Mouse (Mus musculus) embryonic facial prominence, embryonic 11.5 days (tissue): ENCODE results near the gene Sell. TPM values are rescaled to one million over a fixed set of nuclear protein-coding genes. Genes with fewer than 3 reads are reported as not detected.
A peak's percentile ranks its signal among the peaks of the same experiment; 100 is the strongest.

Source experiments
- ATAC-seq: fragments of 200-750 bp; cut with Nextera tagmentation; replicated peaks from 2 replicates; pipeline ENCODE4 v1.8.0; 2017; ENCODE audit warnings: low read depth; ENCODE audit not compliant: insufficient number of reproducible peaks, low FRiP score, low TSS enrichment
- DNase-seq: peaks from one replicate; pipeline ENCODE4 v3.0.0-alpha.2; 2015; ENCODE audit warnings: low spot score
- H3K27ac ChIP-seq: fragments of 300-500 bp; sonication (generic); replicated peaks from 2 replicates; pipeline ENCODE4 v1.5.1; 2014; ENCODE audit warnings: mild to moderate bottlenecking, low read depth, low read length, control low read depth
- H3K27me3 ChIP-seq: fragments of 300-500 bp; sonication (generic); 2 replicates; pipeline ENCODE4 v1.6.1; 2014; ENCODE audit warnings: mild to moderate bottlenecking, low read length, moderate library complexity, mixed read lengths; ENCODE audit not compliant: control insufficient read depth, insufficient read depth
- H3K36me3 ChIP-seq: fragments of 300-500 bp; sonication (generic); replicated peaks from 2 replicates; pipeline ENCODE4 v1.6.1; 2014; ENCODE audit warnings: low read depth, mild to moderate bottlenecking, low read length, moderate library complexity, mixed read lengths; ENCODE audit not compliant: control insufficient read depth, insufficient read depth
- H3K4me1 ChIP-seq: fragments of 300-500 bp; sonication (generic); 2 replicates; pipeline ENCODE4 v1.6.1; 2014; ENCODE audit warnings: low read length, mixed read lengths; ENCODE audit not compliant: control insufficient read depth, insufficient read depth
- H3K4me2 ChIP-seq: fragments of 300-500 bp; sonication (generic); 2 replicates; pipeline ENCODE4 v1.6.1; 2014; ENCODE audit warnings: low read depth, mild to moderate bottlenecking, control low read depth, low read length, moderate library complexity
- H3K4me3 ChIP-seq: fragments of 300-500 bp; sonication (generic); 2 replicates; pipeline ENCODE4 v1.5.1; 2014; ENCODE audit warnings: low read depth, low read length, control low read depth
- H3K9ac ChIP-seq: fragments of 300-500 bp; sonication (generic); replicated peaks from 2 replicates; pipeline ENCODE4 v1.6.1; 2014; ENCODE audit warnings: mild to moderate bottlenecking, control low read depth, low read length
- H3K9me3 ChIP-seq: fragments of 300-500 bp; sonication (generic); replicated peaks from 2 replicates; pipeline ENCODE4 v1.6.1; 2016; ENCODE audit warnings: mild to moderate bottlenecking, low read length, inconsistent platforms, mixed read lengths; ENCODE audit not compliant: control insufficient read depth
- WGBS: fragments of 180-500 bp; shearing (Covaris S2); extraction: QIAGEN DNeasy Blood & Tissue Kit; methylation state at CpG from one replicate; pipeline ENCODE4 v1.1.7; 2014; 5-methylcytosine and 5-hydroxymethylcytosine counted together
- polyA plus RNA-seq: library from polyadenylated mRNA; unstranded; fragments of >200 nt; fragmentation: Nextera tagmentation; extraction: Ambion mirVana; gene quantifications from 2 replicates; pipeline ENCODE4 v1.2.1, GENCODE M21; 2014

Sell gene
- polyA plus RNA-seq, 1 experiment from 2014 or later = 0.13 TPM

DNA sequence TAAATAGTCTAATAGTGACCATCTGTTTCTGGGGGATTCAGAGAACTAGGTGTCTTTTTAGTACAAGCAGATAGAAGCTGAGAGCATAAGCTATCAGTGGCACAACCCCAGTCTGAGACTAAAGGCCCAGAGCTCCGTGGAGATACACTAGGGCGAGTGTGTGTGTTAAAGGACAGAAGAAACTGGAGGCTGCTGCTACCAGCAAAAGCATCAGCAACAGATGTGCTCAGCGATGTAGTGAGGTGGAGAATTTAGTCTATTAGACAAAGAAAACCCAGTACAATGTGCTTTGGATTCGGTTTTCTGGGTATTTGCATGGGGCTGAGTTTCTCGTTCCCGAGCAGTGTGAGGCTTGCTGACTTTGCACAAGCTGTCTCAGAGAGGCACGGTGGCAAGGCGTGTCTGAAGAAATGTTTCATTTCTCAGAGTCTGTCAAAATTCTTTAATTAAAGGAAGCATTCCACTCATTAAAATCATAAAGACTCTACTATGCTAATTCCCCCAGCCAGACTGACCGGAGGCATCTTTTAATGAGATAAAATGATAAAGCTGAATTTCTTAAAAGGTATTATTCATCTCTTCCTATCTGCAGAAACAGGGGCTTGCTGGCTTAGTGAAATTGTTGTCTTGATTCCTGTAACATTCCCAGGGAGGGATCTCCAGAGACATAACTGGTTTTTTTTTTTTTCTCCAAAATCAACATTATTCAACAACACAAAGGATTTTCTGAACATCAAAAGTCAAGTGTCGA, 21.2 kb upstream of the Sell start:
- WGBS = 84% methylated on average over 10 of the region's 10 CpGs
- no peaks in the 10 kb centered on the region for H3K36me3 ChIP-seq
- no peak overlapping the region for H3K4me3 ChIP-seq
- DNase-seq (no peak), ATAC-seq (no peak)
- H3K9me3 ChIP-seq = no peaks in the 10 kb centered on the region
- no peaks in the 10 kb centered on the region for H3K27me3 ChIP-seq
- no peak overlapping the region for H3K27ac ChIP-seq
- no peak overlapping the region for H3K4me2 ChIP-seq
- no peaks in the 10 kb centered on the region for H3K4me1 ChIP-seq
- H3K9ac ChIP-seq = no peak overlapping the region

DNA sequence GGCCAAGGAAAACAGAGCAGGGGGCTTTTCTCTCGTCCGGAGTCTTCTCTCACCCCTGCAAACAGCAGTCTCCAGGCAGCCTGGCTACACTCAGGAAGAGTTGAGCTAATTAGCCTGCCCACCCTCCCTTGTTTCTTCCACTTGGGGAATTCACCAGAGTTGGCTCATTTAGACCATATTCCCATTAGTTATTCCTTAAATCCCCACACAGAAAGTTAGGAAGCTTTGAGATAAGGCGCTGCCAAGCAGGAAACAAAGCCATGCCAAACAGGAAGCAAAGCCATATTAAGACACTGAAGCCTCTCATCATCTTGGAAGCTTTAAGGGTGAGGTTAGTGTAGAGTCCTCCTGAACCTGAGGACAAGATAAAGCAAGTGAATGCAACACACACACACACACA, 18.2 kb upstream of the Sell start:
- Histone ChIP-seq H3K4me3 (no peak overlapping the region), H3K4me1 (no peaks in the 10 kb centered on the region), H3K36me3 (no peaks in the 10 kb centered on the region), H3K27ac (no peak overlapping the region), H3K27me3 (no peaks in the 10 kb centered on the region), H3K9ac (no peak overlapping the region), H3K4me2 (no peak overlapping the region), H3K9me3 (no peaks in the 10 kb centered on the region)
- no peak for DNase-seq
- 62% methylated on average over 3 of the region's 3 CpGs for WGBS
- no peak for ATAC-seq

DNA sequence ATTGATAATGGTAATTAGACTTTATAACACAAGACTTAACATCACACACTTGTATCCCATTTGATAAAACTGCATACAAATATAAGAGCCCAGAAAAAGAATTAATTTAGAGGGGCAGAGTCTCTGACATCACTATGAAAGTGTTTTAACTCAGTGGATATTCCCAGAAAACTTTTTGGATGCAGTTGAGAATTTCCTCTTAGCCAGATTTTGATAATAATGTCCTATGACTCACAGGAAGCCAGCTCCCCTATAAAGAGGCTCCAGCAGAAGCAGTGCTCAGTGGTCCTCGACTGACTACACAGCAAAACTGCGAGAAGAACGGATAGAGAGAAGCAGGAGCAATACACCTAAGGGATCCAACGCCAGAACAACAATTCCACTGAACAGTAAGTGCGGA, 13.8 kb upstream of the Sell start, which contains the start of gene Sele:
Gene Sele, plus strand, starts transcription at position 301 of the 400 bp plus-strand sequence.
- H3K4me2 ChIP-seq = no peak within 1 kb of the TSS
- no peak for ATAC-seq
- H3K4me1 ChIP-seq = no peaks in the 10 kb centered on the region
- no peak within 1 kb of the TSS for H3K9ac ChIP-seq
- no peak within 1 kb of the TSS for H3K27ac ChIP-seq
- H3K4me3 ChIP-seq = no peak within 1 kb of the TSS
- H3K36me3 ChIP-seq = no peaks in the 10 kb centered on the region
- H3K9me3 ChIP-seq = no peaks in the 10 kb centered on the region
- WGBS = 77% methylated on average over 5 of the region's 5 CpGs
- H3K27me3 ChIP-seq = no peaks in the 10 kb centered on the region
- no peak for DNase-seq

DNA sequence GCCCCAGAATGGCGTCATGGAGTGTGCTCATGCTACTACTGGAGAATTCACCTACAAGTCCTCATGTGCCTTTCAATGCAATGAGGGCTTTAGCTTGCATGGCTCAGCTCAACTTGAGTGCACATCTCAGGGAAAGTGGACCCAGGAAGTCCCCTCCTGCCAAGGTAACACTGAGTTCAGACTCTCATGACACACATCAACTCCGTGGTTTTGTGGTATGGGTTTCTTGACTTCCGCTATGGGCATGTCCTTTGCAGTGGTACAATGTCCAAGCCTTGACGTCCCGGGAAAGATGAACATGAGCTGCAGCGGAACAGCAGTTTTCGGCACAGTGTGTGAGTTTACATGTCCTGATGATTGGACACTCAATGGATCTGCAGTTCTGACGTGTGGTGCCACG, 8.2 kb upstream of the Sell start:
- no peak for DNase-seq
- no peak overlapping the region for H3K4me3 ChIP-seq
- H3K9ac ChIP-seq = no peak overlapping the region
- H3K27me3 ChIP-seq = no peaks in the 10 kb centered on the region
- no peaks in the 10 kb centered on the region for H3K36me3 ChIP-seq
- H3K4me2 ChIP-seq = no peak overlapping the region
- ATAC-seq = no peak
- H3K9me3 ChIP-seq = no peaks in the 10 kb centered on the region
- WGBS = 91% methylated on average over 9 of the region's 9 CpGs
- H3K27ac ChIP-seq = no peak overlapping the region
- no peaks in the 10 kb centered on the region for H3K4me1 ChIP-seq

DNA sequence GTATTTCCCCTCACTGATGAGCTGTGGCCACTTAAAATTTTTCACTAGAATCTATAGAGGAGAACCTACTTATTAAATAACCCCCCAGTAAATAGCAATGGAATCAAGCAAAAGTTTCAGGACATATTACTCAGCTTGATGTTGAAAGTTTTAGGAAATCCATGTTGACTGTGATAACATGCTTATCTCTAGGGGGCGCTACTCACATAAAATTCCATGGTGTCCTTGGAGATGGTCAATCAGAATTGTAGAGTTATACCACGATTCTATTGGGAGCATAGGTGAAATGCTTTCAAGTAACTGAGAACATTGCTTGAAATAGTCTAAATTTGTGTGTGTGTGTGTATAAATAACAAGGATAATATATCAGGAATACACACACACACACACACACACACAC, 7.0 kb upstream of the Sell start:
- no peak overlapping the region for H3K27ac ChIP-seq
- DNase-seq (peak; percentile 22), ATAC-seq (no peak)
- H3K4me3 ChIP-seq = no peak overlapping the region
- no peaks in the 10 kb centered on the region for H3K9me3 ChIP-seq
- WGBS = 35% methylated on average over 2 of the region's 2 CpGs
- no peak overlapping the region for H3K9ac ChIP-seq
- no peaks in the 10 kb centered on the region for H3K27me3 ChIP-seq
- no peaks in the 10 kb centered on the region for H3K4me1 ChIP-seq
- no peak overlapping the region for H3K4me2 ChIP-seq
- H3K36me3 ChIP-seq = no peaks in the 10 kb centered on the region

DNA sequence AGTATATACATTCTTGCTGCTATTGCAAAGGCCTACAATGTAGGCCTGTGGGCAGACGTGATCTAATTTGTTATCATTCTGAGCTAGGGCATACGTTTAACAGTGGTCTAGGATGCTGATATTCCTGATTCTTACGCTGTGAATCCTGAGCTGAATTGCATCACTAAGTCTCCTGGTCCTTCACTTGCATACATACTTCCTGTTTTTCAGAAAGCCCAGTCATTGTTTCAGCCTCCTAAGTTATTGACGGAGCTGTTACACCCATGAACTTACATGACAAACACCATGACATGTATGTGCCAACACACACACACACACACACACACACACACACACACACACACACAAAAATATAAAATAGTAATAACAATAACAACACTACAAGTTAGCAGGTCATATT, 1.7 kb upstream of the Sell start:
- WGBS = 93% methylated on average over 4 of the region's 4 CpGs
- H3K4me3 ChIP-seq = no peak overlapping the region
- DNase-seq = no peak

DNA sequence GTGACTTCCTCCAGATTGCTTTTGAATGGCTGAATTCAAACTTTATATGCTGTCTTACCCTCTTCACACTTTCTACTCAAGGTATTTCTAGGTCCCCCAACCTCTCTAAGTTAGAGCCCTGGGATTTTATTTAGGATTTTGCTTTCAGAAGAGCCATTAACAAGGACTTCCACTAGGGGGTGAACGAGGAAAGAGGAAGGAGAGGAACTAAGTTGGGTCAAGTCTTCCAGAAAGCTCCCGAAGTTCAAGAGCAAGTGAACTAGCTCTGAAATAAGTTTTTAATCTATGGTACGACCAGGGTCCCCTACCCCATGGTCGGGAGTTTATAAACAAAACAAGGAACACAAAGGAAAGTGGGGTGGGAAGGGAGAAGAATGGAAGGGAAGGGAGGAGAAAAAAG, 504 bp upstream of the Sell start:
- peak; percentile 43 for DNase-seq
- no peak for ATAC-seq
- Histone ChIP-seq H3K4me1 (no peaks in the 10 kb centered on the region), H3K9ac (no peak overlapping the region), H3K27me3 (no peaks in the 10 kb centered on the region), H3K4me2 (no peak overlapping the region), H3K36me3 (no peaks in the 10 kb centered on the region), H3K9me3 (no peaks in the 10 kb centered on the region), H3K4me3 (no peak overlapping the region), H3K27ac (no peak overlapping the region)
- WGBS = 55% methylated on average over 4 of the region's 4 CpGs

More for the DNA sequence above, 1.7 kb upstream of the Sell start:
- no peak for ATAC-seq
- H3K9ac ChIP-seq = no peak overlapping the region
- H3K4me1 ChIP-seq = no peaks in the 10 kb centered on the region
- H3K4me2 ChIP-seq = no peak overlapping the region
- no peaks in the 10 kb centered on the region for H3K36me3 ChIP-seq
- no peaks in the 10 kb centered on the region for H3K9me3 ChIP-seq
- H3K27me3 ChIP-seq = no peaks in the 10 kb centered on the region
- no peak overlapping the region for H3K27ac ChIP-seq

DNA sequence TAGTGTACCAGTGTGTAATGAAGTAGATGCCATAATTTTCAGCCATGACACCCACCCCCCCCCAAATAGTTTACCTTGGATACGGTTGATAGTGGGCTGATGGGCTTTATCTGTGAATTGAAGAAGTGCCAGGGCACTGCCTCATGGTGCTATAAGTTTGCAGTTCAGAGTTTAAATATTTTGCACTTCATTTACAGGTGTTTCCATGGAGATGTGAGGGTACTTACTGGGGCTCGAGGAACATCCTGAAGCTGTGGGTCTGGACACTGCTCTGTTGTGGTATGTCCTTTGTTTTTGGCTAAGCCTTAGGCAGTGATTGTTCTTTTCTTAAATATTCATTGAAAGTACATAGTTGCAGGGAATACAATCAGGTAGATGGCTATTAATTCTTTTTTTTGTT, 1.1 kb downstream of the Sell start:
- no peak overlapping the region for H3K27ac ChIP-seq
- no peaks in the 10 kb centered on the region for H3K4me1 ChIP-seq
- no peak for DNase-seq
- 67% methylated on average over 2 of the region's 2 CpGs for WGBS
- H3K27me3 ChIP-seq = no peaks in the 10 kb centered on the region
- no peak for ATAC-seq
- no peaks in the 10 kb centered on the region for H3K36me3 ChIP-seq
- H3K4me3 ChIP-seq = no peak overlapping the region
- H3K9ac ChIP-seq = no peak overlapping the region
- H3K9me3 ChIP-seq = no peaks in the 10 kb centered on the region
- no peak overlapping the region for H3K4me2 ChIP-seq
